Mouse (Mus musculus) intestine, embryonic 15.5 days (tissue): ENCODE measurements at regions not wholly inside any gene's neighbourhood (a gene's known extent, or its start where the extent isn't known, plus 50 kb on each side); places are given as distances from the start of the nearest gene placed in this dataset.

Experiments used
- ATAC-seq: fragments of 200-750 bp; cut with Nextera tagmentation; 2 replicates; pipeline ENCODE4 v1.8.0; 2017; ENCODE audit warnings: moderate TSS enrichment, moderate library complexity
- H3K27ac ChIP-seq: fragments of 300-500 bp; sonication (generic); 2 replicates; pipeline ENCODE4 v1.5.1; 2015; ENCODE audit warnings: mild to moderate bottlenecking, inconsistent platforms
- H3K27me3 ChIP-seq: fragments of 300-500 bp; sonication (generic); replicated peaks from 2 replicates; pipeline ENCODE4 v1.6.1; 2015; ENCODE audit warnings: inconsistent platforms
- H3K36me3 ChIP-seq: fragments of 300-500 bp; sonication (generic); 2 replicates; pipeline ENCODE4 v1.6.1; 2015; ENCODE audit warnings: inconsistent platforms
- H3K4me1 ChIP-seq: fragments of 300-500 bp; sonication (generic); replicated peaks from 2 replicates; pipeline ENCODE4 v1.6.1; 2015; ENCODE audit warnings: inconsistent platforms
- H3K4me2 ChIP-seq: fragments of 300-500 bp; sonication (generic); replicated peaks from 2 replicates; pipeline ENCODE4 v1.6.1; 2015; ENCODE audit warnings: mild to moderate bottlenecking, inconsistent platforms
- H3K4me3 ChIP-seq: fragments of 300-500 bp; sonication (generic); replicated peaks from 2 replicates; pipeline ENCODE4 v1.5.1; 2015; ENCODE audit warnings: inconsistent platforms
- H3K9ac ChIP-seq: fragments of 300-500 bp; sonication (generic); 2 replicates; pipeline ENCODE4 v1.6.1; 2015; ENCODE audit warnings: inconsistent platforms
- H3K9me3 ChIP-seq: fragments of 300-500 bp; sonication (generic); 2 replicates; pipeline ENCODE4 v1.6.1; 2016; ENCODE audit warnings: inconsistent platforms
- WGBS: fragments of 180-500 bp; shearing (Covaris S2); methylation state at CpG from one replicate; pipeline ENCODE4 v1.1.7; 2015; 5-methylcytosine and 5-hydroxymethylcytosine counted together

DNA sequence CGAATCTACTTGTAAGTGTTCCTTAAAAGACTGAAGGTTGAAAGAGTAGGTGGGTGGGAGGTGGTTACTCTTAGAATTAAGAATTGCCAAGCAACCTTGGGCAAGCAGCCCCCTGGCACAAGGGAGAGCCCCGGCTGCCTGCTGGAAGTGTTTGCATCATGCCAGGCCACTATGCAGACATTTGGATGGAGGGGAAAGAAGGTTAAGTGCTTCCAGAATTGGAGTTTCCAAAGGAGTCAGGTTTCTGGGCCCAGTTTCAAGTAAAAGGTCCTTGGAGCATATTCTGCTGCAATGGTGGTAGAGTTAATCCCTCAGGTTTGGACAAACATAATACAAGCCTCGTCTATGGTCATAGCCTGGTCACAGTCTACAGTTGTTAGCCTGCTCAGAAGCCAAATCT lies 162.7 kb downstream of the Gm12728 start:
- Histone ChIP-seq H3K9ac (no peak overlapping the region), H3K4me2 (no peak overlapping the region), H3K36me3 (no peaks in the 10 kb centered on the region), H3K27ac (no peak overlapping the region), H3K9me3 (no peaks in the 10 kb centered on the region), H3K4me3 (no peak overlapping the region), H3K27me3 (no peaks in the 10 kb centered on the region), H3K4me1 (no peaks in the 10 kb centered on the region)
- 77% methylated on average over 3 of the region's 3 CpGs for WGBS
- ATAC-seq: no peak

GRCm38 (mm10) chr4:105956516-105956915 lies 166.8 kb downstream of the Gm12728 start:
- no peak overlapping the region for H3K9ac ChIP-seq
- no peaks in the 10 kb centered on the region for H3K4me1 ChIP-seq
- WGBS: 76% methylated on average over 2 of the region's 2 CpGs
- no peak for ATAC-seq
- no peak overlapping the region for H3K4me2 ChIP-seq
- H3K4me3 ChIP-seq: no peak overlapping the region
- no peaks in the 10 kb centered on the region for H3K27me3 ChIP-seq
- H3K36me3 ChIP-seq: no peaks in the 10 kb centered on the region
- H3K9me3 ChIP-seq: no peaks in the 10 kb centered on the region
- no peak overlapping the region for H3K27ac ChIP-seq

- H3K27me3 ChIP-seq: no peaks in the 10 kb centered on the region
- no peak overlapping the region for H3K27ac ChIP-seq
- no peak overlapping the region for H3K4me3 ChIP-seq
- H3K9me3 ChIP-seq: no peaks in the 10 kb centered on the region
- no peak overlapping the region for H3K4me2 ChIP-seq
- no peaks in the 10 kb centered on the region for H3K4me1 ChIP-seq
- WGBS: 68% methylated on average over 5 of the region's 5 CpGs
- no peaks in the 10 kb centered on the region for H3K36me3 ChIP-seq
- no peak for ATAC-seq
- H3K9ac ChIP-seq: no peak overlapping the region
Measured at GRCm38 (mm10) chr4:105958331-105958730, 168.7 kb downstream of the Gm12728 start.

GRCm38 (mm10) chr4:105961686-105962360 lies 172.2 kb downstream of the Gm12728 start:
- ATAC-seq: no peak
- Histone ChIP-seq H3K27ac (no peak overlapping the region), H3K9me3 (no peaks in the 10 kb centered on the region), H3K4me1 (no peaks in the 10 kb centered on the region), H3K4me2 (no peak overlapping the region), H3K27me3 (no peaks in the 10 kb centered on the region), H3K36me3 (no peaks in the 10 kb centered on the region), H3K4me3 (no peak overlapping the region), H3K9ac (no peak overlapping the region)
- 73% methylated on average over 8 of the region's 8 CpGs for WGBS

- Histone ChIP-seq H3K27ac (no peak overlapping the region), H3K4me2 (no peak overlapping the region), H3K4me3 (no peak overlapping the region), H3K36me3 (no peaks in the 10 kb centered on the region), H3K9me3 (no peaks in the 10 kb centered on the region), H3K9ac (no peak overlapping the region), H3K4me1 (no peaks in the 10 kb centered on the region), H3K27me3 (no peaks in the 10 kb centered on the region)
- no peak for ATAC-seq
- 75% methylated on average over 7 of the region's 7 CpGs for WGBS
Measured at GRCm38 (mm10) chr4:105962542-105962941, 172.9 kb downstream of the Gm12728 start.

GRCm38 (mm10) chr4:105968324-105968723 lies 178.7 kb downstream of the Gm12728 start:
- Histone ChIP-seq H3K4me3 (no peak overlapping the region), H3K4me1 (no peaks in the 10 kb centered on the region), H3K36me3 (no peaks in the 10 kb centered on the region), H3K9me3 (no peaks in the 10 kb centered on the region), H3K27ac (no peak overlapping the region), H3K4me2 (no peak overlapping the region), H3K27me3 (no peaks in the 10 kb centered on the region), H3K9ac (no peak overlapping the region)
- WGBS: 35% methylated on average over 4 of the region's 4 CpGs
- ATAC-seq: no peak

- no peaks in the 10 kb centered on the region for H3K27me3 ChIP-seq
- H3K9me3 ChIP-seq: no peaks in the 10 kb centered on the region
- no peak overlapping the region for H3K27ac ChIP-seq
- ATAC-seq: no peak
- H3K4me3 ChIP-seq: no peak overlapping the region
- no peak overlapping the region for H3K4me2 ChIP-seq
- 49% methylated on average over 2 of the region's 2 CpGs for WGBS
- H3K36me3 ChIP-seq: no peaks in the 10 kb centered on the region
- no peaks in the 10 kb centered on the region for H3K4me1 ChIP-seq
- H3K9ac ChIP-seq: no peak overlapping the region
Measured at GRCm38 (mm10) chr4:105969628-105970027, 180.0 kb downstream of the Gm12728 start.

DNA sequence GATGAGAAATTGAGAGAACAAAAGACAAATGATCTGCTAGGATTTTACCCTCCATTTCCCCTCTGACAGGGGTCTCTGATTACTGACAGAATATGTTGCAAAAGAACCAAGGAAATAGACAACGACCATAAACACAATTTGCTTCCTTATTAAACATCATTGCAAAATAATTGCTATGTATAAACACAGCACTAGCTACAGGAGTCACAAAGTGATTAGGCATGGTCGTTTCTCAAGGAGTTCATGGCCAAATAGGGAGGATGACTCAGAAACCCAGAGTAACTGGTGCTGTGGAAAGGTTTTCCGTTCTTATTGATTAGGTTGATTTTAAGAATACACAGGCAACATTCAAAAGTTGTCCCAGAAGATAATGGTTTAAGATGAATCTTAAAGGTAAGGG lies 180.4 kb downstream of the Gm12728 start:
- H3K9ac ChIP-seq: no peak overlapping the region
- H3K4me1 ChIP-seq: no peaks in the 10 kb centered on the region
- no peaks in the 10 kb centered on the region for H3K9me3 ChIP-seq
- no peaks in the 10 kb centered on the region for H3K27me3 ChIP-seq
- no peaks in the 10 kb centered on the region for H3K36me3 ChIP-seq
- no peak overlapping the region for H3K4me3 ChIP-seq
- ATAC-seq: no peak
- 60% methylated on average over 3 of the region's 3 CpGs for WGBS
- no peak overlapping the region for H3K4me2 ChIP-seq
- H3K27ac ChIP-seq: no peak overlapping the region

- H3K27ac ChIP-seq: no peak overlapping the region
- H3K9me3 ChIP-seq: no peaks in the 10 kb centered on the region
- no peak overlapping the region for H3K4me3 ChIP-seq
- H3K4me2 ChIP-seq: no peak overlapping the region
- 89% methylated on average over 3 of the region's 3 CpGs for WGBS
- H3K27me3 ChIP-seq: no peaks in the 10 kb centered on the region
- no peaks in the 10 kb centered on the region for H3K4me1 ChIP-seq
- ATAC-seq: no peak
- no peaks in the 10 kb centered on the region for H3K36me3 ChIP-seq
- no peak overlapping the region for H3K9ac ChIP-seq
Measured at GRCm38 (mm10) chr4:105972736-105973135, 183.1 kb downstream of the Gm12728 start.

GRCm38 (mm10) chr4:105973769-105974397 lies 184.2 kb downstream of the Gm12728 start:
- H3K4me3 ChIP-seq: no peak overlapping the region
- no peak overlapping the region for H3K27ac ChIP-seq
- H3K36me3 ChIP-seq: no peaks in the 10 kb centered on the region
- 34% methylated on average over 6 of the region's 6 CpGs for WGBS
- H3K27me3 ChIP-seq: no peaks in the 10 kb centered on the region
- H3K4me2 ChIP-seq: no peak overlapping the region
- H3K9me3 ChIP-seq: no peaks in the 10 kb centered on the region
- no peak for ATAC-seq
- no peaks in the 10 kb centered on the region for H3K4me1 ChIP-seq
- H3K9ac ChIP-seq: no peak overlapping the region

DNA sequence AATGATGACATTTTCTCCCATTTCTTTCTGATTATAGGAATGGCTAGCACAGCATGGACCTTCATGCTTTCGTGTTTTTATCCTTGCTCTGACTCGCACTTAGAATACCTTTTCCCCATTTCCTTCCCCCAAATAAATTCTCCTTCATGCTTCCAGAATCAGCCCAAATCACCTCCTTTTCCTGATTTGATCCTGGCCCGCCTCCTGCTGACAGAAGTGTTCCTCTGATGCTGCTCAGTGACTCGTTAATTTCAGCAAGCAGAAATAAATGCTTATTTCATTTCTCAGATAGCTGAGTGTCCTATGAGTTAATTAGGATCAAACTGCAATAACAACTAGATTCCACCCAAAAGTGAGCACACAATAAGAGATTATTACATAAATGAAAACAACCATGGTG lies 185.3 kb downstream of the Gm12728 start:
- no peaks in the 10 kb centered on the region for H3K4me1 ChIP-seq
- no peak for ATAC-seq
- H3K9me3 ChIP-seq: no peaks in the 10 kb centered on the region
- H3K36me3 ChIP-seq: no peaks in the 10 kb centered on the region
- 83% methylated on average over 4 of the region's 4 CpGs for WGBS
- no peak overlapping the region for H3K4me3 ChIP-seq
- H3K9ac ChIP-seq: no peak overlapping the region
- no peak overlapping the region for H3K27ac ChIP-seq
- H3K27me3 ChIP-seq: no peaks in the 10 kb centered on the region
- no peak overlapping the region for H3K4me2 ChIP-seq

DNA sequence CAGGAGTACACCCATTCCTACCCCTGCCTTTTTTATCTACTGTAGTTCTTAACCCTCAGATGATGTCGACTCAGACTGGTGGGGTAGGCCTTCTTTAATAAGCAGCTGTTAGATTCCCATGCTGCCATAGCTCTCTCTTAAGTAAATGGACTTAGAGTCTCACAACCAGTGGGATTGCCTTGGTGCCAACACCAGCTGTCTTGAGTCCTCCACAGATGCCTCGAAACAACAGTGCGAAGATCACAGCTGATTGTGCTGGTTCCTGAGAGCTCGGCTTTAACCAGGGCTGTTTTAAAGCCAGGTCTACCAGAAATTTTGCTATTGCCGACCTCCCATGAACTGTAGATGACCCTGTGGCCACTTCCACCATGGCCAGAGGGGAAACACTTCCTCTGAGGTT lies 189.4 kb downstream of the Gm12728 start:
- 86% methylated on average over 5 of the region's 5 CpGs for WGBS
- Histone ChIP-seq H3K36me3 (no peaks in the 10 kb centered on the region), H3K27ac (no peak overlapping the region), H3K4me1 (no peaks in the 10 kb centered on the region), H3K4me2 (no peak overlapping the region), H3K9me3 (no peaks in the 10 kb centered on the region), H3K27me3 (no peaks in the 10 kb centered on the region), H3K4me3 (no peak overlapping the region), H3K9ac (no peak overlapping the region)
- ATAC-seq: no peak

DNA sequence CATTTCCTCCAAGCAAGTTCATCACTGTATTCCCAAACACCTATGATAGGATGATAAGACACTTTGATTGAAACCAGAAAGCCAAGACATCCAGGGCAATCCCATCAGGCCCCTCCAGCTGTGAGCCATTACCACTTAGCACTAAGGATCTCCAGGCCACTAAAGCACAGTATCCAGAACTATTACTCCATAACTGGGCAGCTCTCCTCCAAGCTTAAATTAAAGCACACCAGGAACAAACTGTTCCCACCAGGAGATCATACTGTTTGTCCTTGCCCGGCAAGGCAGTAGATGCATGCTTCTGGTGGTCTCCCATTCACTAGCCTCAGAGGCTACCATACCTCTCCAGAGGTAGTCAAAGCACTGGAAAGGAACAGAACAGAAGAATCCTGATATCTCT lies 193.3 kb downstream of the Gm12728 start:
- 77% methylated on average over 1 of the region's 1 CpGs for WGBS
- H3K27me3 ChIP-seq: no peaks in the 10 kb centered on the region
- no peak for ATAC-seq
- no peaks in the 10 kb centered on the region for H3K4me1 ChIP-seq
- H3K9ac ChIP-seq: no peak overlapping the region
- no peaks in the 10 kb centered on the region for H3K9me3 ChIP-seq
- no peak overlapping the region for H3K4me3 ChIP-seq
- no peak overlapping the region for H3K27ac ChIP-seq
- H3K36me3 ChIP-seq: no peaks in the 10 kb centered on the region
- no peak overlapping the region for H3K4me2 ChIP-seq
